Mouse (Mus musculus) heart, postnatal 4 days (tissue): Measurements from ENCODE around the gene Dlgap1. TPM values are rescaled to one million over a fixed set of nuclear protein-coding genes. Genes with fewer than 3 reads are reported as not detected.

Experiments
- DNase-seq: peaks from one replicate; pipeline ENCODE4 v3.0.0; 2021
- total RNA-seq, 2 experiments: library from RNA; stranded (reverse); gene quantifications; 2 replicates each; pipeline ENCODE4 v1.2.3; 2021

Gene Dlgap1
- total RNA-seq, 2 experiments from 2014 or later, result 0.10 to 0.32 TPM

DNA sequence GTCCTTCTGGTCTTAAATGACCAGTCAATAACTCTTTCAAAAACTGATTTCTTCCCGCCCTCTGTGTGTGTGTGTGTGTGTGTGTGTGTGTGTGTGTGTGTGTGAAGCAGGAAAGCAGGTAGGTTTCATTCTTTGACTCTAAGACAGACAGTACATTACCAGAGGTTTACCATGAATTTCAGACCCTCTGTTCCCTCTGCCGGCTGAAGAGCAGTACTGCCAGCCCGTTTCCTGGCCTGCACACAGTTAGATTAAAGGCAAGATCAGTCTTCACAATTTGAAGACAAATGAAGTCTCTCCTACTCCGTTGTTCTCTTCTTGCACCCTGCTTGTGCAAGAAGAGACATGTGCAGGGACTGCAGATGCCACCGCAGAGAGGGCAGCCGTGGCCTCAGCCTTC is 373.0 kb downstream of the Dlgap1 start:
- DNase-seq, result no peak

DNA sequence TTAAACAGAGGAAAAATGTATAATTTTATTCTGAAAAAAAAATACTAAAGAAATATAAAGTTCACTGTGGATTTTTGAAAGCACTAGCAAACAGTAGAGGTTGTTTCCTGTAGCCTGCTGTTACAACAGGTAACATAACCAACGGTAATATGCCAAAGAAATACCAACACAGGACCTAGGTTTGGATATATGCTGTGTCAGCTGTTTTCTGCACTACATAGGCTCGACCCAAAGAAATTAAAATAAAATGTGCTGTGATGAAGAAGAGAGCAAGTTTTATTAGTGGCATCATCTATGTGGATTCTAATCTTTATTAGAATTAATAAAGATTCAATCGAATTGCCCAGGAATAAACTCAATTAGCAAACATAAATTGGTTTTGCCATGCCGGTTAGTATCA is 378.5 kb downstream of the Dlgap1 start:
- no peak for DNase-seq

DNA sequence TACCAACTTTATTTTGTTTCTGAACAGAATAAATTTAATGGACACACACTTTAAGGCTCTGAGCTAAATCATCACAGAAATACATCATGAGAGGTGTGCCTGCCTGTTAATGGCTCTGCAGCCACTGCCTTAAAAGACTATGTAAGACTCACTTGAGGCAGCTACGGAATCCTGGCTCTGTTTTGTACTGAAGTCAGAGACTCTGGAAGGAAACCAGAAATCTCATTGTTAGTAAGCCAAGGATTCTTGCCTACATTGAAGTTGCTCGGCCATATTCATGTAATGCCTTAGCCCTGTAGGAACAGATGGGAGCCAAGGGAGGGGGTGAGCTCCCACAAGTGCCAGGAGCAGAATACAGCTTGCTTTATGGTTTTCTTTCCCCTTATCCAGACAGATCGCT is 394.7 kb downstream of the Dlgap1 start:
- no peak for DNase-seq

DNA sequence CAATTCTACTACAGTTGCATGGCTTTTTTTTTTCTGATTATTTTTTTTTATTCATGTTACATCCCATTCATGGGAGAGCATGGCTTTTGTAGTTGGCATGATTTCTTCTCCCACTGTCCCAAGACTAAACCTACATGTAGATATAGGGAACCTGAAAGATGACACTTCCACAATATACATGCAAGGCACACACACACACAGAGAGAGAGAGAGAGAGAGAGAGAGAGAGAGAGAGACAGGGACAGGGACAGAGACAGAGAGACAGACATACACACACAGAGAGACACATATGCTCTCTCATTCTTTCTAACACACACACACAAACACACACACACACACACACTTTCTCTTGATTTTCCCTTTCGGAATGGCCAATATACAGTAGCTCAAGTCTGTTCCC is 395.1 kb downstream of the Dlgap1 start:
- DNase-seq, result no peak

DNA sequence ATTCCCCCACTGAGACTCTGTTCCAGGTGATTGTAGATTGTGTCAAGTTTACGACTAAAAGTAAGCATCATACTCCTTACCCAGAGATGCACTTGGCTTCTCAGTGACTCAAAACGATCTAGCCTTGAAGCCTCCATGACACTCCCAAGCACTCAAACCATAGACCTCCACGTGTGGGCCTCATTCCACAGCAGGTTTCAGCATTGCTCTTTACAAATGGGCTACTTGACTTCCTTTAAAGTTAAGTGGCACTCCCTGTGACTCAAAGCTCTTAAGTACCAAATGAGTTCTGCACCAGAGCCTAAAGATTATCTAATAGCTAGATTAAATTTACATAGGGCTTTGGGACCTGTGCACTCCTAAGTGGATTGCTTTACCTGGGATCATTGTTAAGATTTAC is 400.3 kb downstream of the Dlgap1 start:
- no peak for DNase-seq

DNA sequence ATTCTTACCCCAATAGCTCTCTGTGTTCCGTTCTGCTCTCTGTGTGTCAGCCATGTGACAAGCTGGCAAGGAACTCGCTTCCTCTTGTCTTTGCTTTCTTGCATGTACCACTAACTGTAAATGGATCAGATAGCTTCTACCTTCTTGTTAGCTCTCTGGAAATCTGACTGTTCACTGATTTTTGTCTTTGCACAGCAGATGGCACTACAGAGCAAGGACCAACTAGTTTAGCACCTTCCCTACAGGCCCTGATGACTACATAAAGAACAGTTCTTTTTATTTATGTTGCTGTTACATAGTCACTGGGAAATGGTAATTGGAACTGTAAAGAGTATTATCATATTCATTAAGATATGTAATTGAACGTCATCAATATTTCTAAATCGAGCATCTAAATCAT is 408.1 kb downstream of the Dlgap1 start:
- DNase-seq, result peak; percentile 12

DNA sequence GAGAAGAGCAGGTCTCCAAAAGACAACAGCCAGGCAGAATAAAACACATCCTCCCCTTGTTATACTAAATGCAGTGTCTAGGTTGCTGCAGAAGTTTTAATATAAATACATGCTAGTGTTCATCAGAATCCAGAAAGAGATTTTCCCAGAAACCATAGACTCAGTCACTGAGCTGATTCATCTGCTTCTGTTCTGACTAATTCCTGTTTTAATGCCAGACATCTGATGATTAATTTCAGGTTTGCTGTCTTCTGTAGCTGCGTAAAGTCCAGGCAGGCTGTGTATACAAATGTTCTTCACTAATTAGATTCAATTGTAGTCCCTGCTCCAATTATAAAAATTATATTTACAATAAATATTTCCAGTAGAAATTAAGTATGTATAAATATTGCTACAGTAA is 419.6 kb downstream of the Dlgap1 start:
- DNase-seq, result no peak

DNA sequence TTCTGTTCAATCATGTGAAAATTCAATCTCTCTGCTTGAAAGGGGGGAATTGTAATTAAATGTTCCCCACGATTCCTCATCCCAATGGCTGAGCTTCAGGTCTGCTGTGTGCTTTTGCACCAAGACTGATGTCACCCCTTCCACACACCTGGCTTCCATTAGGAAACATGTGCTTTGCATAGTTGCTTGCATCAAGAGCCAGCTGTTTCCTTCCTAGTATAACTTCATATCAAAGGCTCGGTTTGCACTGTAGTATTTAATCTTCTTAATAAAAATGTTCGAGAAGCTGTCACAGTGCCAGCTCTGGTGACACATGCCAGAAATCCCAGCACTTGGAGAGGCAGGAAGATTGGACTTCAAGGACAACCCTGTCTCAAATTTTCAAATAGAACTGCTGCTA is 428.3 kb downstream of the Dlgap1 start:
- peak; percentile 25 for DNase-seq

DNA sequence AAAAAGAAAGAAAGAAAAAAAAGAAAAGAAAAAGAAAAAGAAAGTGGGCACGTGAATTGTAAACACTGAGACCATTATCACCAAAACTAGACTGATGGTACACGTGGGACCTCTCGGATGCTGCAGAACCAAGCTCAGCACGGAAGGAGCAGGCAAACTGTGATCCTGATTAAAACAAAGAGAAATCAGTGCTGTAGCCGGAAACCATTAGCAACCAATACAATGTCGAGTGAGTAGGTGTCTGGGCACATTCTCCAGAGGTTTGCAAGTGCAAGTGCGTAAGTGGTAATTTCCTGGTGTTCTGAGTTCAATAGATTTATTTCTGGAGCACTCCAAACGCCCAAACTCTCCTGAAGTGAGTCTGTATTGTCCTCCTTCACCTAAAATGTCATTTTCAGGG is 428.8 kb downstream of the Dlgap1 start:
- DNase-seq, result no peak

DNA sequence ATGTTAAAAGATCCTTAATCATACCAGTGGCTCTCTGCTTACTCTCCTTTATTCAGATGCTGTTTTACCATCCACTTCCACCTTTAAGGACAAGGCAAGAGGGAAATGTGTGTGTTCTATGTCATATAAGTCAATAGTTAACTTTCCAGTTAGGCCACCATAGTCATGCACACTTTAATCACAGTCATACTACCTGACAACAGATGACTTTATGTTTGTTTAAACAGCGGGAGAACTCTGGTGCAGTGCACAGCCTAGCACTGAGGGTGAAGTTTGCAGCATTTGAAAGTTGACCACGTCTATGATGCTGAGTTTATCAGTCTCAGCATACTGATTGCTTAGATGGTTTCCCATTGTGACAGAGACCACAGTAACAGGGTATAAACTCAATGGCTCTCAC is 433.0 kb downstream of the Dlgap1 start:
- DNase-seq, result no peak

DNA sequence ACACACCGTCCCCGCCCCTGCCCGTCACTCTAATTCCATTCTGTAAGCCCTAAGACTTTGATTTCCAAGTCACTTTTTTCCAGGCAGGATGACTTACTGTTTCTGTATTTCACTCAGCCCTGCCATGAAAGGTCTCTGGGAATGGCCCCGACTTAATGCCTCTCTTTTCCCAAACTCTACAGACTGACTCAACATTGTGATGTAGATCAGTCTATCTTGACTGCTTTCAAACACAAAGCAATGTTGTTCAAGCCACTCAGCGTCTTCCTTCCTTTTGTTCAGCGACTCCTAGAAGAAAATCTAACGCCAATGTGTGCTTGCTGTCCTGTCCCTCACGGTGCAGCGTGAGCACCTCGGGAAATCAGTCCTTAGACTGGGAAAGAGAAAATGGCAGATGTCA is 434.9 kb downstream of the Dlgap1 start:
- DNase-seq, result no peak

DNA sequence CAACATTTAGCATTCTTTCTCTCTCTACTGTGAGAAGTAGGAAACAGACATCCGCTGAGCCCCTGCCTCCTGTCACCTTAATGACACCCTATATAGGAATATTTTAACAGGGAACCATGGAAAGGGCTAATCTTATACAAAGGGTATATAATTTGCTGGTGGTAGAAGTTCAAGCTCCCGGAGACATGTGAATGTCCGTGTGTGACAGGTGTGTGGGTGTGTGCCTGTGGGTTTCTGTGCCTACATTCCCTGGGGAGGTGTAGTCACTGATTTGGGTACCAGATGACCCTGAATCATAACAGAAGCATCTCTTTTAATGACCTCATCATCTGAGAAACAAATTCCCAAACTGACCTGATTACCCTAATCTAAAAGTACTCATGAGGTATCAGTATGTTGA is 445.3 kb downstream of the Dlgap1 start:
- DNase-seq, result no peak

DNA sequence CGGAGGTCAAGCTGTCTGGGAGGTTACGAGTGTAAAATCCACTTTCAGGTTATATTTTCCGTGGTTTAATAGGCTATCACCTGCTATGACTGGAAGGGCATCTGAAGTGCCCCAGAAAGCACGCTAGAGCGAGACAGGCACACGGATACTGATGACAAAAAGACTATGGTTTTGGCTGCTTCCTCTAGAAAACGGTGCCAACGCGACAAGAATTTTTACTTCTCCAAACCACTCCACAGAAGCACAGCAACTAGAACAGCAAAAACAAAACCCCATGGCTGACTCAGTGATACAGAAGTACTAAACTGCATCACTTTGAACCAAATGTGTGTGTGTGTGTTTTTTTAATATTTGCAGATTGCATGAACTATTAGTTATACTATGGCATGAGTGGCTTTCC is 459.0 kb downstream of the Dlgap1 start:
- DNase-seq, result no peak

DNA sequence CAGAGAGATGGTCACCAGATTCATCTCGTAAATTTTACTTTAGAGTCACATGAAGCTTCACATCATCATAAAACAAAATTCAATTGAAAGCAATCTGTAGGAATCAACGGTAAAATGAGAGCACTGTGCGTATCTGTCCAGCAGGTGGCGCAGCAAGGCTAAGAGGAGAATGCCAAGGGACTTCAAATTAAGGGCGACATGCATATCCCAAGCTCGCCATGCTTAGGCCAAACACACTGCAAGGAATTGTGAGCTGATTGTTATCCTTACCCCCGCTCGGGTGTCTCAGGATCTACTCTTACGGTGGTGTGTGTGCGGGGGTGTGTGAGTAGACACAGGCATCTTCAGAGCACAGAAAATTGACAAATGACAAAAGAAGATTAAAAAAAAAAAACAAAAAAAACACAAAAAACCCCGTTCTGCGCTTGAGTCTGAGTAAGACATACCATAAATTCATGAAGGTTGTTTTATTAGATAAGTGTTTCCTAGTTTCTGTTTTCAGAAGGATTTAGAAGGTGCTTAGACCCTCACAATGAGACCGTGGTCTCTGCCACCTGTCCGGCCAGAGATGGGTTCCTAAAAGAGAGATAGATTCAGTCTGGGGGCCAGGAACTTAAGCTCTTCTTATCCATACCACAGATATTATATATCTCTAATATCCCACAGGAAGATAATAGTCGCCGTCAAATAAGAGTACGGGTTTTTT is 461.0 kb downstream of the Dlgap1 start:
- peak; percentile 79 for DNase-seq

DNA sequence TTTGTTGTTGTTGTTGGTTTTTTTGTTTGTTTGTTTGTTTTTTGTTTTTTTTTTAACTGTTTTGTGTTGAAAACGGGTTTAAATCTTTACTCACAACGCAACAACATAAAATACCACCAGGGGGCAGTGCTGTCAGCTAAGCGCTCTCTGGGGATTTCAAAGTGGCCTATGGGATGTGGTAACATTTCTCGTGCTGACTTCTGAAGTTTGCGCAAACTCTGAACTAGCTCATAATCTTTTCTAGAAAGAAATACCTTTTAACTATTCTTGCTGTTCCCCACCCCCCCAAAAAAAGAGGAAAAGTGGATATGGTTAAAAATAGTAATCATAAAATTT is 461.5 kb downstream of the Dlgap1 start:
- DNase-seq, result peak; percentile 54

DNA sequence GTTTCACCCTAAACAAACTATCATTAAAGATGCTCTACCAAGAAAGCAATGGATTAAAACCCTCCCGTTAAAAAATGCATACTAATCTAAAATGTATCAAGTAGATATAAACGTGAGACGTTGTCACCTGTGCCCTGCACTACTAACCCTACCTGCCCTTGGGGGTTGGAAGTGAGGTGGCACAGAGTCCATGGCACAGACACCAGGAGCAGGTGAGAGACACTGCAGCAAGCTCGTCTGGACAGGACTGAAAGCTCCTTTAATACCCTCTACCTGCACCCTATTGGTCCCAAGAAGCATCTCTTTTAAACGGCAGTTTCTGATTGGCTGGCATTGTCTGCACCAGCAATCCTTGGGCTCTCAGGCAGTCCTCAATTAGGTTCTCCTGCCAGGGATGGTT is 464.0 kb downstream of the Dlgap1 start:
- no peak for DNase-seq

DNA sequence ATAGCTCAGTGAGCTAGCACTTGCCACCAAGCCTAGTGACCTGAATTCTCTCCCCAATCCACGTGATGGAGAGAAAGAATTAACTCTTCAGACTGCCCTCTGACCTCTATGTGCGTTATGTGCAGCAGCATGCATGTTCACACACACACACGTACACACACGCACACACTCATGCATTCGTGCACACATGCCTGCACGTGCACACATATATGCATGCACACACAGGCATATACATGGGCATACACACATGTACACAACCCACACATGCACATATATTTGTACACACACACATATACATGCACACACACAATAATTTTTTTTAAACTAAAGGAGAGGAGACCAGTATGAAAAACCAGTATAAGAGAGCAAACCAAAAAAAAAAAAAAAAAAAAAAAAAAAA is 465.7 kb downstream of the Dlgap1 start:
- no peak for DNase-seq

DNA sequence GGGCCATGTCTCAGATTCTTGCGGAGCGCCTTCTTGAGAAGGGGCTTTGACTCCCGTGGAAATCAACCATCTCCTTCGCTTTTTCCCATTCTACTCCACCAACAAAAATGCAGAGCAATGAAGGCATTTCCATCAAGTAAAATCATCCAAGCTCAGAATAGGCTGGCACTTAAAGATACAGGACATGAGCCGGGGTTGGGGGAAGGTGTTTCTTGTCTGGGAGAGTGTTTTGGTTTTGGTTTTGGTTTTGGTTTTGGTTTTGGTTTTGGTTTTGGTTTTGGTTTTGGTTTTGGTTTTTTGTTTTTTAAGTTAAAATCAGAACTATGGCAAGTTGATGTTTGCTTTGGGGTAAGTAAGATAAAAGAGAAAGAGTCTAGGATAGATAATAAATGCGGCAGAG is 466.7 kb downstream of the Dlgap1 start:
- no peak for DNase-seq

DNA sequence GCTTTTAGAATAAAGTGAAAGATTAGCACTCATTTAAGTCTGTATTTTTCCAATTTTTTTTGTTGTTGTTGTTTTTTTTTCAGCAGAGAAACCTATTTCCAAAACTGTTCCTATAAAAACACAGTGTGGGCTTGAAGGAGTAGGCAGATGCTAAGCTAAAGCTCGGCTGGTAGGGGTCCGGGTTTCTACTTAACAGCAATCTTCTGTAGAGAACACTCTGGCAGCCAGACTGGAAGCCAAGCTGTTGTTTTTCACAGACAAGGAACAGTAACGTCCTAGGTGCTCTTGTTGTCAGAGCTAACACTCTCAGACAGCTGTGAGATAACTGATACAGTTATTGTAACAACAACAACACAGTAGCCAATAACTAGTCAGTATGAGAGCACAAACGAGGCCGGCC is 468.4 kb downstream of the Dlgap1 start:
- no peak for DNase-seq

DNA sequence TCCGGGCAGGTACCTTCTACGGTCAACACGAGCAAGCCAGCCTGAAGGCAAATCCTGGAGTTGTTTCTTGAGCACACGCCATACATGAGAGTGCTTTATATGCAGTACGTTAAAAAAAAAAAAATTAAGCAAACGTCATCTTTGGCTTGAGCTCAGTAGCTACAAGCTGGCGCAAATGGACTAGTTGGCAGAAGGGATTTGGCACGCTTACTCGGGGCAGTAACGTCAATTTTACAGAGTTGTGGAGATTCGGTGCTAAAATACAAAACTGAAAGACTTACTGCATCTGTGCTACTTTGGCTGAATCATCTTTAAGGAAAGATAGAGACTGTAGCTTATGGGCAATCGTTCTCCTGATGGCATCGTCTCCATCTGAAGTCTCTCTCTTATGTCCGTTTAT is 474.1 kb downstream of the Dlgap1 start:
- DNase-seq, result no peak

DNA sequence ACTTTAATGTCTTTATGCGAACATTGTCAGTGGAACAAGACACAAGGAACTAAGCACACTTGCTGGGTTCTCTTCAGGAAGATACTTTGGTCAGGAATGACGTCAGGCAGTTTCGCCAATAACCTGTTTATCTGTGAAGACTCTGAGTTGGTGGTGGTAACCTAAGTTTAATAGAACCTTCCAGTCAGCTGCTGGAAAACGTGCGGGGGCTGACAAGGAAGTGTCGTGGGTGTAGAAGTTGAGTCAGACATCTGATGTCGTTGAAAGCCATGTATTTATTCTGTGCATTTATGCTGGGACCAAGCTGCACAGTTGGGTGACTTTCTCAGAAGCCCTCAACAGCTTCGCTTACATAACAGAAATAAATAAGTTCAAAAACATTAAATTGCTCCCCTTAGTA is 477.6 kb downstream of the Dlgap1 start:
- DNase-seq, result no peak

DNA sequence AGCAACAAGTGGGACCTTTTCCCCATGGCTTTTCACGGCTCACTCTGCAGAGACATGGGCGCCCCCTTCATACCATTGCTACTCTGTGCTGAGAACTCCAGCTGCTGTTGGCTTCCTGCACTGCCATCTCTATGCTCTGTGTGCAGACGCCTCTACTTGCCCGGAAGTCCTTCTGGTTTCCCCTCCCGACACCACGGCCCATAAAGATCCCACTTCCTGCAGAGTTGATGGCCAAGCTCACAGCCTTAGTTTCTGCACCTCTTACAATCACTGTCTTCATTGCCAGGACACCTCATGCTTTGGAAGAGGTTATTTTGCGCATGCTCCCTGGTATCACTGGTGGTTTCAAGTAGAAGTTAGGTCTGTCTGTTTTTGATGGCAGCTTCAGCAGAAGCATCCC is 486.2 kb downstream of the Dlgap1 start:
- no peak for DNase-seq

DNA sequence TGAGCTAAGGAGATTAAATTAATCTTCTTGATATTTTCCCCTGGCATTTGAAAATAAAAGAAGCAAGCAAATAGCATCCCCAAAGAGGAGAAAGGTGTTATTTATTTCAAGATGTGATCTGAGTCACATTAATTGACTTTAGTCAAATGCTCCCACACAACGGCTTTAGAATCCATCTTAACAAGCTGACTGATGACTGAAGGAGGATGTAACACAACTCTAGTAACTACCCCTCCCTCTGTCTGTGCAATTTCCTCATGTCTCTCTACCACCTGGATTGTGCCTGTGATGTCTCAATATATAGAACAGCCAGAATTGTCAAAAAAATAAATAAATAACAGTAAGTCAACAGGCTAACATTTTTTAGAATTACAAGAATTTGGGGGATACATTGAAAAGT is 488.2 kb downstream of the Dlgap1 start:
- no peak for DNase-seq

DNA sequence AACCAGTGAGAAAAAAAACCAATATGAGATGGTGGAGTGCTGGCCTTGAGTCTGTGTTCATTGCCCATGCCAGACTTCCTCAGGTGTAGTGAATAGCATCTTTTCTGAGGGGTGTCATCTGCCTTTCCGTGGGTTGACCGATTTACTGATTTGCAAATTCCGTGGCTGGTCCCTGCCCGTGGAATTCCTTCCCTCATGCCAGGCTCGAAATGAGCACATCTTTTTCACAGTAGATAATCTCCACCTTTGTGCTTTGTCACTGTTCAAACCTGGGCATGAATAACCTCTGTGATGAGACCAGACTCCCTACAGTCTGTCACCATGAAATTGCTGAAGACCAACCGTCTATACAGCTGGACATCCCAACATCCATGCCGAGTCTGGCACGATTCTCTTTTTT is 493.4 kb downstream of the Dlgap1 start:
- no peak for DNase-seq

DNA sequence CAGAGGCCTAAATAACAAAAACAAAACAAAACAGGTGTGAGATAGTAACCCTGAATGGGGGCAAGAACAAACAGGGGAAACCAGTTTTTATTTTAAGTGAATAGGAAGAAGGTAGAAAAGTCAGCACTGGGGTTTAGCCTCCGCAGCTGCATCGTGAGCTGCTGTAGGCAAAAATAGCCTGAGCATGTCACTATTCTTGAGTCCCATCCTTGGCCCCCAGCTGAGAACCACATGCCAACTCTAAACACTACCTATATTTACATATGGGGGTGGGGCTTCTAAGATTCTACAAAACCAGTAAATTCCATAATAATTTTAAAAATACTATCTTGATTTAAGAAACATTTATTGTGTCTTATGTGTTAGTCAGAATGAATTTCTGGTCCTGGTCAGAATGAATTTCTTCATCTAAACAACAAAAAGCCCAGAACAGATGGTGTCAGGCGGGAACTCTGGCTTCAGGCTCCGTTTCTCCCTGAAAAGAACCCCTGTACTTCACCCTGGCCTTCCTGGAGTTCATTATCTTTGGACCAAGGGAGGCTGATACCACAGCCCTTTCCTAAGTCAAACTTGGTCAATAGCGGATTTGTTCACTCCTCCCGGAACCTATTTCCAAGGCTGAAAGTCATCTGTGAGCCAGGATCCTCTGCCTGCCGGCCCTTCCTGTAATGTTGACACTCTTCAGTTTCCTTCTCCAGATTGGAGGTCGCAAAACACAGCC is 494.1 kb downstream of the Dlgap1 start:
- no peak for DNase-seq
